Mouse (Mus musculus) central nervous system, embryonic 18 days (tissue): ENCODE data around the gene Bglap. TPM values are rescaled to one million over a fixed set of nuclear protein-coding genes. Genes with fewer than 3 reads are reported as not detected.

Experiments used
- polyA plus RNA-seq: library from polyadenylated mRNA; depleted of rRNA; stranded (reverse); fragments of >200 nt; gene quantifications from 2 replicates; pipeline ENCODE4 v1.2.3, GENCODE M21; 2012; rRNA removed

The Bglap gene
- 0.56 and 7.4 TPM in 2 replicates for polyA plus RNA-seq

DNA sequence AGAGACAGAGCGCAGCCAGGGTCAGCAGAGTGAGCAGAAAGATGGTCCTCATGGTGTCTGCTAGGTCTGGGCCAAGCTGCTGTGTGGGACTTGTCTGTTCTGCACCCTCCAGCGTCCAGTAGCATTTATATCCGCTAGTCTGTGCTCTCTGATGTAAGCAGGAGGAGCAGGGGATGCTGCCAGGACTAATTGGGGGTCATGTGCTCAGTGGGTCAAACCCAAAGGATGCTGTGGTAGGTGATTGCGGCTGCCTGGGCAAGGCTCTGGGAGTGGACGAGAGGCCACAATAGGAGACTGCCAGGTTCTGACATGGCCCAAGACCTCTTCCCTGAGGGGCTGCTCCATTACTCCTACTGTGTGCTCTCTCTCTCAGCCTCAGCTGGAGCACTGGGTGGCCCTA, at the start of gene Bglap:
Bglap (minus strand) TSS at position 101 of the 400 bp plus-strand sequence.

DNA sequence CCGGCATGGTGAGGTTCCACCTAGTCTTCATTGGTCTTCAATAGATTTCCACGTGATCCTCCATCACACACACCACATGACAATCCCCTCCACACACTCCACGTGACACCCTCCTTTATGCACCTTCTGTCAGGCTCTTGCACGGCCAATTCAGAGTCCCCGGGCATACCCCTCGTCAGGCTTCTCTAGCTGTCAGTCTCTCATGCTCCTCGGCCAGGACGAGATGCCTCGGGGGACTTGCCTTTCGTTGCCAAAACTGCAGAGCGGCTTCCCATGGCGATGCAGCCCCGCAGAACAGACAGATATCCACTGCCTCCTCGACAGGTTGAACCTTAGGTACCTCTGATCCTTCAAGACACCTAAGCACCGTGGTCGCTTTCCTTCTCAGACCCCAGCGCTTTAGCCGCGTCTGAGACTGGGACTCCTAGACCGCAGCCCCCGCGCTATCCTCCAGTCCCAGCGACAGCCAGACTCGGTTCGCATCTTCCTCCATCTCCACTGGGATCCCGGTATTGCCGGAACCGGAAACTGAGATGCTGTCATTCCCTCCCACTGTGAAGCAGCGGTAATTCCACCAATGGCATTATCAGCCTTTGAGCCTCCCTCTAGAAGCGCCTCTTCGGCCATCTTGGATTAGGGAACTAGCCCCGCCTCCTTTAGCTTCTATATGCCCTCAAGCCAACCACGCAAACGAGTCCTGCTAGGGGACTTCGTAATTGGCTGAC, 40.5 kb upstream of the Bglap start, which contains the start of gene Slc25a44:
Slc25a44 (minus strand) TSS at position 535 of the 725 bp plus-strand sequence.

DNA sequence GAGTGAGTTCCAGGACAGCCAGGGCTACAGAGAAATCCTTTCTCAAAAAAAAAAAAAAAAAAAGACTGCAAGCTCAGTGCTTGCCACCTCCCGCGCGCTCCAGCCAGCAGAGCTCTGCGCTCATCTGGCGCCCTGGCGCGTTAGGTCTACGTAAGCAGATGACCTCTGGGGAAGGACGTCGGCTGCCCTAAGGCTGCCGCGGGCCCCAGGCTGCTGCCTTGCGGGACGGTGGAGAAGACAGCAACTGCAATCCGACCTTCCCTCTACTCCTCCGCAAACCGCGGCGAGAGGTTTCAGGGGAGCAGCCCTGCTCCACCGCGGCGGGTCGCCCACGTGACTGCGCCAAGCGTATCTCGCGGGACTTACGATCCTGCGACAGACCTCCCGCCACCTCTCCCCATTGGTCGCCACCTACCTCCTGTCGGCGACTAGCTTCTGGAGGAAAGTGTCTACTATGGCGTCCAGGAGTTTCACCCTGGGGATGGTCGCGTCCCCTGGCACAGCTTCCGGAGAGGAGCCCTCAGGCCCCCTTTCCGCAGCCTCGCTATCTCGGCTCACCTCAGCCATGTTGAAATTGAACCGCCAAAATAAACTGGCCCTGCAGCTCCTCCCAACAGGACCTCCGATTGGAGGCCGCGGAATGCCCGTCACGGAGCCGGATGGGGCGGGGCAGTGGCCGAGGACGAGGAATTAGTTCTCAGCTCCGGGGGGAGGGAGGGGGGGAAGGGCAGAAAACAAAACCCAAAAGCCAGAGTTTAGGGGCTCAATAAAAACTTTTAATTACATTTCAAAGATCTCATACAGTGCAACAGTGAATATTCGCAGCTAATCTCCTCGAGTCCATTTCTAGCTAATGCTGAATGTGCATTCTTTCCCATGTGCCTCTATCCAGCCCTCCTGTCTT, 25.7 kb upstream of the Bglap start, which contains the start of gene Pmf1:
Pmf1 (minus strand) TSS at position 591 of the 904 bp plus-strand sequence.

DNA sequence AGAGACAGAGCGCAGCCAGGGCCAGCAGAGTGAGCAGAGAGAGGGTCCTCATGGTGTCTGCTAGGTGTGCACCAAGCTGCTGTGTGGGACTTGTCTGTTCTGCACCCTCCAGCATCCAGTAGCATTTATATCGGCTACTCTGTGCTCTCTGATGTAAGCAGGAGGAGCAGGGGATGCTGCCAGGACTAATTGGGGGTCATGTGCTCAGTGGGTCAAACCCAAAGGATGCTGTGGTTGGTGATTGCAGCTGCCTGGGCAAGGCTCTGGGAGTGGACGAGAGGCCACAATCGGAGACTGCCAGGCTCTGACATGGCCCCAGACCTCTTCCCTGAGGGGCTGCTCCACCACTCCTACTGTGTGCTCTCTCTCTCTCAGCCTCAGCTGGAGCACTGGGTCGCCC, 5.7 kb downstream of the Bglap start, which contains the start of gene Bglap2:
Bglap2 (minus strand) TSS at position 101 of the 400 bp plus-strand sequence.

DNA sequence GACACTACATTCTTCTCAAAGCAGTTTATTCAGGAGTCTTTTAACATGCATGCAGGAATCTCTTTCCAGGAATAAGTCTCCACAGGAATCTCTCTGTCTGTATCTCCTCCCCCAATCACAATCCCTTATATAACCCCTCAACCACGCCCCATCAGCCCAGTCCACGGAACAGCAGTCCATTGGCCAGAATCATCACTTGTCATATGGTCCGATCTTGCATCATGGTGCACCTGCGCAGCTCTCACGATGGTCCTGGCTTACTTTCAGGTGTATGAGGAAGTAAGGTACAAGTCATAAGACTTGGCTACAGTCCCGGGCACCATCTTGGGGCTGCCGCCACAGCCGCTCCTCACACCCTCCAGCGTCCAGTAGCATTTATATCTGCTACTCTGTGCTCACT, 11.6 kb downstream of the Bglap start, which contains the start of gene Bglap3:
Bglap3 (minus strand) TSS at position 101 of the 400 bp plus-strand sequence.

DNA sequence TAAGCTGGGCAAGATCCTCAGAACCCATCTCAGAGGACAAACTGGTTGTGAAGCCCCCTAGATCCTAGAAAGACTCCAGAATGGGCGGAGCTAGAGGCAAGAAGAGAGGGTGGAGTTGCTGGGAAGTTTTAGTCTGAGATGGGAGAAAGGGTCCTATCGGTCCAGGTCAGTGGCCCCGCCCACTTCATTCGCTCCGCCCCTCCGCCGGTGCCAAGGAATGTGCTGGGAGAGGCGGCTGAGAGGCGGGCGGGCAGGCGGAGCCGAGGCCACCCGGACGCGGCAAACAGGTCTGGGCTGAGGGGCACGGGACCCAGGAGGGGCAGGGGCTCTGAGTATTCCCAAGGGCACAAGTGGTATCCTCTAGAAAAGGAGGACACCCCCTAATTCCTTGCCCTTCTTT, 19.9 kb downstream of the Bglap start, which contains the start of gene Paqr6:
Paqr6 (plus strand) TSS at position 248 of the 400 bp plus-strand sequence.

DNA sequence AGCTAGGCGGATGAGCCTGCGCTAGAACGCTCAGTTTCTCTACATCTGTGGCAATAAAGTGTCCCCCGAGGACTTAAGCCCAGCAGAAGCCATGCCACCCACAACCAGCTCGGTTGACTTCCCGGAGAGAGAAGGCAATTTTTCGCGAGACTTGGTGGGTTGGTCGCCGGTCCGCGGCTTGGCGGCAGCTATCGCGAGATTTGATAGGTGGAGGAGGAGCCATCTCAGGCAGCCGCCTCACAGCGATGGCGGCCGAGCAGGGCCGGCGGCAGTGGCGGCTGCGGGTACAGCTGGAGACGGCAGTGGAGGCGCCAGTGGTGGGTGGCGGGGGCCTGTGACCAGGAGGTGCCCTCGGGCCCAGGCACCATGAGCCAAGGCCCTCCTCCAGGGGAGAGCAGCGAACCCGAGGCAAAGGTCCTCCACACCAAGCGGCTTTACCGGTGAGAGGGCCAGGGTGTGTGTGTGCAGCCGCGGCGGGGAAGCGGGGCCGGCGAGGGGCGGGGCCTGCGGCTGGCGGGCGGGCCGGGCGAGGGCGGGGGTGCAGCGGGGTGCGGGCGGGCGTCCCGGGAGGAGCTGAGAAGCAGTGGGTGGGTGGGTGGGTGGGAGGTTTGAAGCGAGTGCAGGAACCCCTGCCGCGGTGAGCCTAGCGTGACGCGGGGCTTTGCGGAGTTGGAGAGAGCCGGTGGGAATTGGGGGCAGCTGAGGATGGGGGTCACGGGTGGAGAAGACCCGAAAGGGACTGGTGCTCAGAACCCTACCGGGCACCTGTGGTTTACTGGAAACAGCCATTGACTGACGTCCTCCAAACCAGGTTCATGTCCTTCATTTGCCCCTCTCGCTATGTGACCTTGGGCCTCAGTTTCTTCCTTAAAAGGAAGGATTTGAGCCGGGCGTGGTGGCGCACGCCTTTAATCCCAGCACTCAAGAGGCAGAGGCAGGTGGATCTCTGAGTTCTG, 47.9 kb downstream of the Bglap start, which contains the start of the genes Tmem79 and Smg5:
Tmem79 (minus strand) TSS at position 91 of the 956 bp plus-strand sequence.
Smg5 (plus strand) TSS at position 203 of the 956 bp plus-strand sequence.

Other genes starting within 250 kb of the Bglap start
- gene Mef2d, start 242.1 kb downstream of the Bglap start, polyA plus RNA-seq = 45.6 and 57.2 TPM in 2 replicates
- gene Rhbg, start 129.8 kb downstream of the Bglap start, polyA plus RNA-seq = 0.06 and 0.17 TPM in 2 replicates
- 0.14 TPM in 1 of 2 replicates, not detected in the other for gene Gm38392, start 97.3 kb downstream of the Bglap start, polyA plus RNA-seq
- 4.0 and 6.2 TPM in 2 replicates for gene Tsacc, start 87.5 kb downstream of the Bglap start, polyA plus RNA-seq
- 313 and 317 TPM in 2 replicates for gene Cct3, start 87.3 kb downstream of the Bglap start, polyA plus RNA-seq
- 54.1 and 56.2 TPM in 2 replicates for gene Glmp, start 59.4 kb downstream of the Bglap start, polyA plus RNA-seq
- gene Tmem79, start 48.3 kb downstream of the Bglap start, polyA plus RNA-seq = 0.82 and 0.94 TPM in 2 replicates
- 90.2 and 90.7 TPM in 2 replicates for gene Smg5, start 48.2 kb downstream of the Bglap start, polyA plus RNA-seq
- gene Paqr6, start 19.9 kb downstream of the Bglap start, polyA plus RNA-seq = 3.1 and 3.4 TPM in 2 replicates
- 0.09 and 0.15 TPM in 2 replicates for gene Bglap3, start 11.7 kb downstream of the Bglap start, polyA plus RNA-seq
- 1.0 and 7.1 TPM in 2 replicates for gene Bglap2, start 5.8 kb downstream of the Bglap start, polyA plus RNA-seq
- 21.8 and 23.7 TPM in 2 replicates for gene Pmf1, start 25.9 kb upstream of the Bglap start, polyA plus RNA-seq
- 41.3 and 42.5 TPM in 2 replicates for gene Slc25a44, start 40.7 kb upstream of the Bglap start, polyA plus RNA-seq
- gene Sema4a, start 76.7 kb upstream of the Bglap start, polyA plus RNA-seq = 54.7 and 57.7 TPM in 2 replicates
- gene Lmna, start 125.5 kb upstream of the Bglap start, polyA plus RNA-seq = 40.9 and 46.3 TPM in 2 replicates
- gene Mex3a, start 147.9 kb upstream of the Bglap start, polyA plus RNA-seq = 54.4 and 59.6 TPM in 2 replicates
- gene Rab25, start 163.8 kb upstream of the Bglap start, polyA plus RNA-seq = 0.27 and 0.47 TPM in 2 replicates
- 149 and 155 TPM in 2 replicates for gene Lamtor2, start 168.6 kb upstream of the Bglap start, polyA plus RNA-seq
- 89.7 and 95.0 TPM in 2 replicates for gene Ubqln4, start 169.3 kb upstream of the Bglap start, polyA plus RNA-seq
- gene Ssr2, start 191.4 kb upstream of the Bglap start, polyA plus RNA-seq = 175 and 179 TPM in 2 replicates
- gene Arhgef2, start 221.5 kb upstream of the Bglap start, polyA plus RNA-seq = 74.7 and 92.8 TPM in 2 replicates